In genomic region chrX:21716885-21717284, GRCm38 (mm10) we compare ENCODE assay signal across 30 mouse cellular contexts. TPM values are rescaled to one million over a fixed set of nuclear protein-coding genes. Genes with fewer than 3 reads are reported as not detected.
"Had no signal": no experiment of that assay in that cellular context is flagged by ENCODE, and none has a peak within 500 bp of the region (broad histone marks: within the 10 kb centered on the region; RNA-seq: fewer than 3 reads in every experiment).

No protein-coding gene starts in this region.

- H3K27ac ChIP-seq: heart, embryonic 10.5 days; hindbrain, embryonic 10.5 days; hindbrain, embryonic 12.5 days; hindbrain, embryonic 14.5 days; intestine, embryonic 15.5 days; layer of hippocampus, adult 2 months; left cerebral cortex, adult 2 months; limb, embryonic 10.5 days; limb, embryonic 12.5 days had no signal

- H3K9ac ChIP-seq: heart, embryonic 12.5 days; hindbrain, embryonic 12.5 days; hindbrain, embryonic 14.5 days; intestine, embryonic 15.5 days; limb, embryonic 12.5 days had no signal

- H3K4me2 ChIP-seq: heart, embryonic 12.5 days; hindbrain, embryonic 12.5 days; hindbrain, embryonic 14.5 days; intestine, embryonic 15.5 days; limb, embryonic 12.5 days; liver, embryonic 11.5 days had no signal

- H3K4me3 ChIP-seq: heart, embryonic 10.5 days; heart, embryonic 12.5 days; hindbrain, embryonic 10.5 days; hindbrain, embryonic 12.5 days; intestine, embryonic 15.5 days; layer of hippocampus, adult 2 months; left cerebral cortex, adult 2 months; limb, embryonic 10.5 days; limb, embryonic 12.5 days had no signal

- H3K27me3 ChIP-seq: heart, embryonic 12.5 days; hindbrain, embryonic 12.5 days; intestine, embryonic 15.5 days; limb, embryonic 12.5 days had no signal

- ATAC-seq: hindbrain, embryonic 16.5 days; inflammation-experienced regulatory T-cells, adult 6 months; intestine, embryonic 15.5 days; intestine, postnatal 0 days had no signal

- H3K4me1 ChIP-seq: heart, embryonic 10.5 days; hindbrain, embryonic 10.5 days; hindbrain, embryonic 12.5 days; intestine, embryonic 15.5 days; limb, embryonic 10.5 days; limb, embryonic 12.5 days had no signal

- DNase-seq: gastrocnemius, postnatal 14 days; gastrocnemius, postnatal 36 days; heart, adult 18-20 months; heart, postnatal 10 days; heart, postnatal 4 days; kidney, adult 18-20 months; kidney, adult 8-10 months; kidney, postnatal 10 days; kidney, postnatal 25 days; kidney, postnatal 4 days; liver had no signal

- H3K9me3 ChIP-seq: heart, embryonic 10.5 days; heart, embryonic 12.5 days; hindbrain, embryonic 10.5 days; hindbrain, embryonic 12.5 days; intestine, embryonic 15.5 days; limb, embryonic 10.5 days; limb, embryonic 12.5 days had no signal

- H3K36me3 ChIP-seq: heart, embryonic 10.5 days; heart, embryonic 12.5 days; hindbrain, embryonic 10.5 days; hindbrain, embryonic 12.5 days; intestine, embryonic 15.5 days; limb, embryonic 10.5 days; limb, embryonic 12.5 days had no signal

RNA-seq across cellular contexts. Expression of gene Slc6a14, which starts 2.2 kb away (rescaled TPM):
- polyA plus RNA-seq: heart, embryonic 10.5 days; heart, embryonic 12.5 days; heart, embryonic 14.5 days; hindbrain, embryonic 14.5 days; hindbrain, embryonic 16.5 days; inflammation-experienced regulatory T-cells, adult 6 months; kidney, embryonic 14.5 days had no signal

RNA-seq across cellular contexts. Expression of gene Gm28269, which starts 28.0 kb away (rescaled TPM):
- polyA plus RNA-seq: heart, embryonic 10.5 days; heart, embryonic 12.5 days; heart, embryonic 14.5 days; heart, embryonic 16.5 days; hindbrain, embryonic 10.5 days; hindbrain, embryonic 12.5 days; hindbrain, embryonic 14.5 days; hindbrain, embryonic 16.5 days; inflammation-experienced regulatory T-cells, adult 6 months; intestine, embryonic 15.5 days; intestine, postnatal 0 days; kidney, embryonic 14.5 days; kidney, embryonic 16.5 days; limb, embryonic 10.5 days; limb, embryonic 12.5 days; limb, embryonic 14.5 days; liver, embryonic 11.5 days had no signal
